Mouse (Mus musculus) cerebellum, adult 2 months (tissue): Measurements from ENCODE around the gene Dscaml1.

Source experiments
- CTCF ChIP-seq: fragments of 200-500 bp; IDR thresholded peaks from 2 replicates; pipeline ENCODE4 v1.5.1; 2011; ENCODE audit warnings: low read depth, mild to moderate bottlenecking, control low read depth, low read length, moderate library complexity, borderline replicate concordance; ENCODE audit not compliant: insufficient read depth
- POLR2A ChIP-seq: fragments of 200-500 bp; IDR thresholded peaks from 2 replicates; pipeline ENCODE4 v1.6.1; 2011; ENCODE audit warnings: low read length, control low read depth, borderline replicate concordance; ENCODE audit not compliant: insufficient read depth

GRCm38 (mm10) chr9:45783249-45784069 is 357.0 kb downstream of the Dscaml1 start:
- TF ChIP-seq POLR2A, result no peak
- no peak for TF ChIP-seq CTCF
